Mouse (Mus musculus) layer of hippocampus, adult 11-12 months (tissue): ENCODE data around the gene Gpr25.

Experiments used
- DNase-seq: peaks from one replicate; pipeline ENCODE4 v3.0.0; 2022; ENCODE audit warnings: low spot score

Gpr25 gene

GRCm38 (mm10) chr1:136260635-136261238 is at the start of gene Gpr25:
Gene Gpr25 (minus strand): TSS chr1:136260873.
- DNase-seq = no peak

- no peak for DNase-seq
Observed at GRCm38 (mm10) chr1:136309193-136309592, 48.5 kb upstream of the Gpr25 start.

- peak; percentile 45 for DNase-seq
Observed at GRCm38 (mm10) chr1:136306424-136306823, 45.8 kb upstream of the Gpr25 start.

GRCm38 (mm10) chr1:136293961-136294360 is 33.3 kb upstream of the Gpr25 start:
- DNase-seq = no peak

- DNase-seq = no peak
Observed at GRCm38 (mm10) chr1:136289803-136290202, 29.1 kb upstream of the Gpr25 start.

GRCm38 (mm10) chr1:136277366-136277765 is 16.7 kb upstream of the Gpr25 start:
- no peak for DNase-seq

GRCm38 (mm10) chr1:136268224-136268623 is 7.6 kb upstream of the Gpr25 start:
- no peak for DNase-seq

- DNase-seq = no peak
Observed at GRCm38 (mm10) chr1:136266127-136266526, 5.5 kb upstream of the Gpr25 start.

GRCm38 (mm10) chr1:136263355-136263754 is 2.7 kb upstream of the Gpr25 start:
- DNase-seq = no peak

- DNase-seq = peak; percentile 61
Observed at GRCm38 (mm10) chr1:136259893-136260634, 609 bp downstream of the Gpr25 start.

GRCm38 (mm10) chr1:136259543-136259892 is 1.2 kb downstream of the Gpr25 start:
- no peak for DNase-seq

GRCm38 (mm10) chr1:136258495-136258894 is 2.2 kb downstream of the Gpr25 start:
- no peak for DNase-seq

GRCm38 (mm10) chr1:136255657-136256056 is 5.0 kb downstream of the Gpr25 start:
- DNase-seq = no peak

- DNase-seq = no peak
Observed at GRCm38 (mm10) chr1:136255174-136255573, 5.5 kb downstream of the Gpr25 start.

- no peak for DNase-seq
Observed at GRCm38 (mm10) chr1:136254503-136255065, 6.1 kb downstream of the Gpr25 start.

GRCm38 (mm10) chr1:136253472-136253871 is 7.2 kb downstream of the Gpr25 start:
- no peak for DNase-seq

- no peak for DNase-seq
Observed at GRCm38 (mm10) chr1:136249662-136250061, 11.0 kb downstream of the Gpr25 start.

- no peak for DNase-seq
Observed at GRCm38 (mm10) chr1:136247393-136247792, 13.3 kb downstream of the Gpr25 start.

- DNase-seq = no peak
Observed at GRCm38 (mm10) chr1:136244469-136244868, 16.2 kb downstream of the Gpr25 start.

GRCm38 (mm10) chr1:136241801-136242200 is 18.9 kb downstream of the Gpr25 start:
- no peak for DNase-seq

- no peak for DNase-seq
Observed at GRCm38 (mm10) chr1:136238495-136238894, 22.2 kb downstream of the Gpr25 start.

- DNase-seq = no peak
Observed at GRCm38 (mm10) chr1:136234595-136235092, 26.0 kb downstream of the Gpr25 start.

GRCm38 (mm10) chr1:136233892-136234594 is 26.6 kb downstream of the Gpr25 start, which contains the start of gene Inava:
Gene Inava (minus strand): TSS chr1:136234264.
- peak; percentile 33 for DNase-seq
